Mouse (Mus musculus) G1E (cell line): ENCODE data around the gene Olfm4.

Experiments used
- CTCF ChIP-seq: IDR thresholded peaks from 2 replicates; pipeline ENCODE4 v1.5.1; 2012; ENCODE audit warnings: low read depth, low read length, inconsistent platforms, mixed read lengths
- POLR2AphosphoS5 ChIP-seq: IDR thresholded peaks from 2 replicates; pipeline ENCODE4 v1.6.1; 2012; ENCODE audit warnings: low read depth, low read length, inconsistent platforms; ENCODE audit not compliant: insufficient replicate concordance
- TAL1 ChIP-seq: conservative IDR thresholded peaks from 2 replicates; pipeline ENCODE4 v1.6.1; 2012; ENCODE audit warnings: low read depth, low read length, inconsistent platforms, mixed read lengths

GRCm38 (mm10) chr14:80062896-80063295 is 79.0 kb downstream of the Olfm4 start:
- TF ChIP-seq CTCF (no peak), POLR2AphosphoS5 (no peak), TAL1 (no peak)
